Mouse (Mus musculus): ENCODE results near the gene Uba52. TPM values are rescaled to one million over a fixed set of nuclear protein-coding genes. Genes with fewer than 3 reads are reported as not detected.

Gene Uba52
- polyA plus RNA-seq, 1 experiment from 2014 or later, result 1,091 TPM

- H3K9ac ChIP-seq (ENCODE audit: low read depth, low read length), result no peak overlapping the region
- 91% methylated on average over 10 of the region's 10 CpGs for WGBS
Observed at GRCm38 (mm10) chr8:70549412-70550184, 39.0 kb upstream of the Uba52 start.

GRCm38 (mm10) chr8:70547762-70548161 lies 37.2 kb upstream of the Uba52 start:
- no peaks in the 10 kb centered on the region for H3K4me1 ChIP-seq (ENCODE audit: control insufficient read depth, insufficient read depth, low read length)
- H3K36me3 ChIP-seq (ENCODE audit: control insufficient read depth, insufficient read depth, low read length), result no peaks in the 10 kb centered on the region
- DNase-seq (ENCODE audit: low spot score) (no peak), ATAC-seq (ENCODE audit: low read depth) (no peak)
- WGBS, result 89% methylated on average over 6 of the region's 6 CpGs
- no peak overlapping the region for H3K4me3 ChIP-seq (ENCODE audit: low read depth, low read length)
- no peak overlapping the region for H3K9ac ChIP-seq (ENCODE audit: low read depth, low read length)
- no peak overlapping the region for H3K4me2 ChIP-seq (ENCODE audit: low read depth, low read length)
- H3K9me3 ChIP-seq (ENCODE audit: control insufficient read depth, low read length), result no peaks in the 10 kb centered on the region
- no peaks in the 10 kb centered on the region for H3K27me3 ChIP-seq (replicated peaks; ENCODE audit: control insufficient read depth, insufficient read depth, low read length)
- H3K27ac ChIP-seq (replicated peaks; ENCODE audit: low read depth, low read length), result no peak overlapping the region

More at GRCm38 (mm10) chr8:70549412-70550184, 39.0 kb upstream of the Uba52 start:
- no peaks in the 10 kb centered on the region for H3K27me3 ChIP-seq (replicated peaks; ENCODE audit: control insufficient read depth, insufficient read depth, low read length)
- H3K4me1 ChIP-seq (ENCODE audit: control insufficient read depth, insufficient read depth, low read length), result no peaks in the 10 kb centered on the region
- ATAC-seq (ENCODE audit: low read depth) (no peak), DNase-seq (ENCODE audit: low spot score) (no peak)
- H3K36me3 ChIP-seq (ENCODE audit: control insufficient read depth, insufficient read depth, low read length), result no peaks in the 10 kb centered on the region
- no peaks in the 10 kb centered on the region for H3K9me3 ChIP-seq (ENCODE audit: control insufficient read depth, low read length)
- no peak overlapping the region for H3K4me3 ChIP-seq (ENCODE audit: low read depth, low read length)
- no peak overlapping the region for H3K4me2 ChIP-seq (ENCODE audit: low read depth, low read length)
- no peak overlapping the region for H3K27ac ChIP-seq (replicated peaks; ENCODE audit: low read depth, low read length)

- no peak overlapping the region for H3K9ac ChIP-seq (ENCODE audit: low read depth, low read length)
- H3K36me3 ChIP-seq (ENCODE audit: control insufficient read depth, insufficient read depth, low read length), result no peaks in the 10 kb centered on the region
- 84% methylated on average over 4 of the region's 4 CpGs for WGBS
- ATAC-seq (ENCODE audit: low read depth) (no peak), DNase-seq (ENCODE audit: low spot score) (no peak)
- no peak overlapping the region for H3K4me2 ChIP-seq (ENCODE audit: low read depth, low read length)
- no peaks in the 10 kb centered on the region for H3K27me3 ChIP-seq (replicated peaks; ENCODE audit: control insufficient read depth, insufficient read depth, low read length)
- H3K9me3 ChIP-seq (ENCODE audit: control insufficient read depth, low read length), result no peaks in the 10 kb centered on the region
- H3K4me3 ChIP-seq (ENCODE audit: low read depth, low read length), result no peak overlapping the region
- peaks cover 2% of the 10 kb centered on the region; the same call in 1 of the 2 replicates for H3K4me1 ChIP-seq (ENCODE audit: control insufficient read depth, insufficient read depth, low read length)
- no peak overlapping the region for H3K27ac ChIP-seq (replicated peaks; ENCODE audit: low read depth, low read length)
Observed at GRCm38 (mm10) chr8:70546412-70546811, 35.8 kb upstream of the Uba52 start.

GRCm38 (mm10) chr8:70544200-70544687 lies 33.6 kb upstream of the Uba52 start:
- ATAC-seq (ENCODE audit: low read depth), result no peak
- no peaks in the 10 kb centered on the region for H3K36me3 ChIP-seq (ENCODE audit: control insufficient read depth, insufficient read depth, low read length)
- no peak overlapping the region for H3K4me2 ChIP-seq (ENCODE audit: low read depth, low read length)
- DNase-seq (ENCODE audit: low spot score), result no peak
- no peak overlapping the region for H3K27ac ChIP-seq (replicated peaks; ENCODE audit: low read depth, low read length)
- peaks cover 14% of the 10 kb centered on the region for H3K4me1 ChIP-seq (ENCODE audit: control insufficient read depth, insufficient read depth, low read length)
- 69% methylated on average over 6 of the region's 6 CpGs for WGBS
- H3K4me3 ChIP-seq (ENCODE audit: low read depth, low read length), result no peak overlapping the region
- H3K9ac ChIP-seq (ENCODE audit: low read depth, low read length), result no peak overlapping the region
- no peaks in the 10 kb centered on the region for H3K27me3 ChIP-seq (replicated peaks; ENCODE audit: control insufficient read depth, insufficient read depth, low read length)
- H3K9me3 ChIP-seq (ENCODE audit: control insufficient read depth, low read length), result no peaks in the 10 kb centered on the region

GRCm38 (mm10) chr8:70541081-70541480 lies 30.5 kb upstream of the Uba52 start:
- DNase-seq (ENCODE audit: low spot score) (no peak), ATAC-seq (ENCODE audit: low read depth) (no peak)
- no peaks in the 10 kb centered on the region for H3K27me3 ChIP-seq (replicated peaks; ENCODE audit: control insufficient read depth, insufficient read depth, low read length)
- peaks cover 10% of the 10 kb centered on the region for H3K36me3 ChIP-seq (ENCODE audit: control insufficient read depth, insufficient read depth, low read length)
- no peaks in the 10 kb centered on the region for H3K9me3 ChIP-seq (ENCODE audit: control insufficient read depth, low read length)
- peaks cover 14% of the 10 kb centered on the region for H3K4me1 ChIP-seq (ENCODE audit: control insufficient read depth, insufficient read depth, low read length)
- WGBS, result 75% methylated on average over 5 of the region's 5 CpGs
- H3K4me2 ChIP-seq (ENCODE audit: low read depth, low read length), result peak overlapping the region; percentile 87
- H3K4me3 ChIP-seq (ENCODE audit: low read depth, low read length), result peak overlapping the region; percentile 73; the same call in 1 of the 2 replicates
- H3K27ac ChIP-seq (replicated peaks; ENCODE audit: low read depth, low read length), result no peak overlapping the region
- peak overlapping the region; percentile 84 for H3K9ac ChIP-seq (ENCODE audit: low read depth, low read length)

GRCm38 (mm10) chr8:70540507-70541071 lies 30.0 kb upstream of the Uba52 start:
- H3K4me2 ChIP-seq (ENCODE audit: low read depth, low read length), result peak overlapping the region; percentile 87
- no peak for DNase-seq (ENCODE audit: low spot score)

GRCm38 (mm10) chr8:70540013-70540506 lies 29.5 kb upstream of the Uba52 start:
- peaks cover 14% of the 10 kb centered on the region for H3K4me1 ChIP-seq (ENCODE audit: control insufficient read depth, insufficient read depth, low read length)
- H3K9me3 ChIP-seq (ENCODE audit: control insufficient read depth, low read length), result no peaks in the 10 kb centered on the region
- peak overlapping the region; percentile 94; the same call in 1 of the 2 replicates for H3K27ac ChIP-seq (replicated peaks; ENCODE audit: low read depth, low read length)
- H3K9ac ChIP-seq (ENCODE audit: low read depth, low read length), result peak overlapping the region; percentile 84
- no peak for ATAC-seq (ENCODE audit: low read depth)
- H3K36me3 ChIP-seq (ENCODE audit: control insufficient read depth, insufficient read depth, low read length), result peaks cover 20% of the 10 kb centered on the region
- no peaks in the 10 kb centered on the region for H3K27me3 ChIP-seq (replicated peaks; ENCODE audit: control insufficient read depth, insufficient read depth, low read length)
- no peak for DNase-seq (ENCODE audit: low spot score)
- WGBS, result 12% methylated on average over 4 of the region's 4 CpGs
- H3K4me2 ChIP-seq (ENCODE audit: low read depth, low read length), result peak overlapping the region; percentile 87
- peak overlapping the region; percentile 73 for H3K4me3 ChIP-seq (ENCODE audit: low read depth, low read length)

More at GRCm38 (mm10) chr8:70540507-70541071, 30.0 kb upstream of the Uba52 start:
- Histone ChIP-seq H3K9ac (ENCODE audit: low read depth, low read length) (peak overlapping the region; percentile 84), H3K27ac (replicated peaks; ENCODE audit: low read depth, low read length) (no peak overlapping the region), H3K27me3 (replicated peaks; ENCODE audit: control insufficient read depth, insufficient read depth, low read length) (no peaks in the 10 kb centered on the region), H3K4me3 (ENCODE audit: low read depth, low read length) (peak overlapping the region; percentile 73), H3K36me3 (ENCODE audit: control insufficient read depth, insufficient read depth, low read length) (peaks cover 14% of the 10 kb centered on the region), H3K9me3 (ENCODE audit: control insufficient read depth, low read length) (no peaks in the 10 kb centered on the region), H3K4me1 (ENCODE audit: control insufficient read depth, insufficient read depth, low read length) (peaks cover 14% of the 10 kb centered on the region)
- no peak for ATAC-seq (ENCODE audit: low read depth)
- WGBS, result 44% methylated on average over 7 of the region's 7 CpGs

- H3K4me2 ChIP-seq (ENCODE audit: low read depth, low read length), result peak within 1 kb of the TSS; percentile 87
- peak within 1 kb of the TSS; percentile 94 for H3K27ac ChIP-seq (replicated peaks; ENCODE audit: low read depth, low read length)
- no peaks in the 10 kb centered on the region for H3K27me3 ChIP-seq (replicated peaks; ENCODE audit: control insufficient read depth, insufficient read depth, low read length)
- 0% methylated on average over 31 of the region's 58 CpGs for WGBS
- peaks cover 14% of the 10 kb centered on the region for H3K4me1 ChIP-seq (ENCODE audit: control insufficient read depth, insufficient read depth, low read length)
- peaks cover 28% of the 10 kb centered on the region for H3K36me3 ChIP-seq (ENCODE audit: control insufficient read depth, insufficient read depth, low read length)
- no peaks in the 10 kb centered on the region for H3K9me3 ChIP-seq (ENCODE audit: control insufficient read depth, low read length)
- ATAC-seq (ENCODE audit: low read depth) (peak; percentile 93), DNase-seq (ENCODE audit: low spot score) (peak; percentile 100)
- peak within 1 kb of the TSS; percentile 84 for H3K9ac ChIP-seq (ENCODE audit: low read depth, low read length)
- peak within 1 kb of the TSS; percentile 73 for H3K4me3 ChIP-seq (ENCODE audit: low read depth, low read length)
Observed at GRCm38 (mm10) chr8:70539077-70539813, 28.6 kb upstream of the Uba52 start, which contains the start of gene Ell. Ell (plus strand) TSS chr8:70539457.
